Mouse (Mus musculus): Measurements from ENCODE around the gene Oxa1l.
"Not testable (repeated sequence)": the region's sequence is repeated elsewhere in the genome, so short reads cannot be mapped to it uniquely, and the experiment has no call there.

Oxa1l gene

GRCm38 (mm10) chr14:54360577-54361340, at the start of gene Oxa1l:
Oxa1l (plus strand) TSS chr14:54360834.
- DNase-seq: peak; percentile 95

- no peak for DNase-seq
Measured at GRCm38 (mm10) chr14:54311763-54312162, 48.9 kb upstream of the Oxa1l start.

GRCm38 (mm10) chr14:54321556-54322376, 38.9 kb upstream of the Oxa1l start:
- DNase-seq: no peak

GRCm38 (mm10) chr14:54324486-54324885, 36.1 kb upstream of the Oxa1l start:
- DNase-seq: no peak

- DNase-seq: no peak
Measured at GRCm38 (mm10) chr14:54328548-54328947, 32.1 kb upstream of the Oxa1l start.

- no peak for DNase-seq
Measured at GRCm38 (mm10) chr14:54329201-54329600, 31.4 kb upstream of the Oxa1l start.

GRCm38 (mm10) chr14:54331178-54331577, 29.5 kb upstream of the Oxa1l start:
- DNase-seq: no peak

- no peak for DNase-seq
Measured at GRCm38 (mm10) chr14:54332176-54333074, 28.2 kb upstream of the Oxa1l start.

GRCm38 (mm10) chr14:54333452-54334189, 27.0 kb upstream of the Oxa1l start:
- DNase-seq: peak; percentile 12

- no peak for DNase-seq
Measured at GRCm38 (mm10) chr14:54340836-54341235, 19.8 kb upstream of the Oxa1l start.

GRCm38 (mm10) chr14:54341807-54342206, 18.8 kb upstream of the Oxa1l start:
- DNase-seq: not testable (repeated sequence)

GRCm38 (mm10) chr14:54350773-54351541, 9.7 kb upstream of the Oxa1l start:
- DNase-seq: not testable (repeated sequence)

- DNase-seq: no peak
Measured at GRCm38 (mm10) chr14:54352314-54352713, 8.3 kb upstream of the Oxa1l start.

GRCm38 (mm10) chr14:54354406-54354805, 6.2 kb upstream of the Oxa1l start:
- no peak for DNase-seq

- DNase-seq: no peak
Measured at GRCm38 (mm10) chr14:54363156-54363555, 2.5 kb downstream of the Oxa1l start.

GRCm38 (mm10) chr14:54365026-54365645, 4.5 kb downstream of the Oxa1l start:
- no peak for DNase-seq

- DNase-seq: no peak
Measured at GRCm38 (mm10) chr14:54366581-54366980, 5.9 kb downstream of the Oxa1l start.

GRCm38 (mm10) chr14:54367429-54368060, 6.9 kb downstream of the Oxa1l start:
- peak; percentile 52 for DNase-seq

- no peak for DNase-seq
Measured at GRCm38 (mm10) chr14:54369372-54369771, 8.7 kb downstream of the Oxa1l start.

GRCm38 (mm10) chr14:54370595-54370994, 10.0 kb downstream of the Oxa1l start:
- no peak for DNase-seq
